Mouse (Mus musculus) neural tube, embryonic 13.5 days (tissue): ENCODE results near the gene Slc37a1. TPM values are rescaled to one million over a fixed set of nuclear protein-coding genes. Genes with fewer than 3 reads are reported as not detected.

Experiments
- ATAC-seq: fragments of 200-750 bp; cut with Nextera tagmentation; 2 replicates; pipeline ENCODE4 v1.8.0; 2017; ENCODE audit warnings: low read depth, mild to moderate bottlenecking, moderate TSS enrichment, moderate library complexity
- H3K27ac ChIP-seq: fragments of 300-500 bp; sonication (generic); replicated peaks from 2 replicates; pipeline ENCODE4 v1.5.1; 2015; ENCODE audit warnings: moderate library complexity, mild to moderate bottlenecking, inconsistent platforms
- H3K27me3 ChIP-seq: fragments of 300-500 bp; sonication (generic); 2 replicates; pipeline ENCODE4 v1.6.1; 2015; ENCODE audit warnings: mild to moderate bottlenecking, inconsistent platforms
- H3K36me3 ChIP-seq: fragments of 300-500 bp; sonication (generic); 2 replicates; pipeline ENCODE4 v1.6.1; 2015; ENCODE audit warnings: mild to moderate bottlenecking, inconsistent platforms
- H3K4me1 ChIP-seq: fragments of 300-500 bp; sonication (generic); replicated peaks from 2 replicates; pipeline ENCODE4 v1.6.1; 2015; ENCODE audit warnings: inconsistent platforms
- H3K4me2 ChIP-seq: fragments of 300-500 bp; sonication (generic); 2 replicates; pipeline ENCODE4 v1.6.1; 2015; ENCODE audit warnings: inconsistent platforms, mild to moderate bottlenecking, moderate library complexity
- H3K4me3 ChIP-seq: fragments of 300-500 bp; sonication (generic); 2 replicates; pipeline ENCODE4 v1.5.1; 2015; ENCODE audit warnings: mild to moderate bottlenecking, inconsistent platforms
- H3K9ac ChIP-seq: fragments of 300-500 bp; sonication (generic); 2 replicates; pipeline ENCODE4 v1.6.1; 2015; ENCODE audit warnings: moderate library complexity, mild to moderate bottlenecking, inconsistent platforms
- H3K9me3 ChIP-seq: fragments of 300-500 bp; sonication (generic); 2 replicates; pipeline ENCODE4 v1.6.1; 2016; ENCODE audit warnings: inconsistent platforms
- WGBS: fragments of 180-500 bp; shearing (Covaris S2); methylation state at CpG from one replicate; pipeline ENCODE4 v1.1.7; 2015; 5-methylcytosine and 5-hydroxymethylcytosine counted together
- polyA plus RNA-seq: library from polyadenylated mRNA; unstranded; fragments of >200 nt; fragmentation: Nextera tagmentation; extraction: Ambion mirVana; gene quantifications from 2 replicates; pipeline ENCODE4 v1.2.1, GENCODE M21; 2015

Gene Slc37a1
- polyA plus RNA-seq, 1 experiment from 2014 or later: 13.3 TPM

DNA sequence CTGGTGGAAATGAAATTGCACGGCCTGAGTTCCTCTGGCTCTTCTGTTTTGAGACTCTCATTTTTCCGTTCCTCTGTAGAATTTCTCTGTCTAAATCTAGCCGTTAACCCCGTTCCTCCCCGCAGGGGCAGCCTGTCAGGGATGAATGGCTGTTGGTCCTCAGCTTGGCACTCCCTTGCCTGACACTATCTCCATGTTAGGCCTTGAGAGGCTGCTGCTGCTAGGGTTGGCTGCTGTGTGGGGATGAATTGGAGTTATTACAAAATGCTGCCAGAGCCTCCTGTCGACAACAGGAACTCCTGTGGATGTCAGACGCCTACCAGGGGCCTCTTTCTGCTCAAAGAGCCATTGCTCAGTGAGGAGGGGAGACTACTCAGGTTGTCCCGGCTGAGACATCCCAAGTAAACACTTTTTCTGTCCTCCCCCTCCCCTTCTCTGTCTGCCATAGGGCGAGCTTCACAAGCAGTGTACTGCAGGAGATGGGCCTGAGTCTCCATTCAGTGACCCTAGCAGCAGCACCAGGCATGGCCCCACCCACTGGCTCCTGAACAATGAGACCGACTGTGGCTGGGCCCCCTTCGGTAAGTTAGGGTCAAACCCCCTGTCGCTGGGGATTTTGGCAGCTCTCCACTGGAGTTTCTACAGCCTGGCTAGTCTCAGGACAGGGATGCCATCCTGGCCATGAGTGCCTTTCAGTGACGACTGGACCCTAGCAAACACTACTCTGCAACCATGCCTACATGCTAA, 28.6 kb downstream of the Slc37a1 start:
- Histone ChIP-seq H3K9me3 (no peaks in the 10 kb centered on the region), H3K4me2 (no peak overlapping the region), H3K27ac (peak overlapping the region; percentile 24; the same call in 1 of the 2 replicates), H3K4me3 (no peak overlapping the region), H3K4me1 (peaks cover 25% of the 10 kb centered on the region), H3K27me3 (no peaks in the 10 kb centered on the region), H3K36me3 (peaks cover 26% of the 10 kb centered on the region), H3K9ac (peak overlapping the region; percentile 8; the same call in 1 of the 2 replicates)
- ATAC-seq: no peak
- WGBS: 22% methylated on average over 13 of the region's 13 CpGs

DNA sequence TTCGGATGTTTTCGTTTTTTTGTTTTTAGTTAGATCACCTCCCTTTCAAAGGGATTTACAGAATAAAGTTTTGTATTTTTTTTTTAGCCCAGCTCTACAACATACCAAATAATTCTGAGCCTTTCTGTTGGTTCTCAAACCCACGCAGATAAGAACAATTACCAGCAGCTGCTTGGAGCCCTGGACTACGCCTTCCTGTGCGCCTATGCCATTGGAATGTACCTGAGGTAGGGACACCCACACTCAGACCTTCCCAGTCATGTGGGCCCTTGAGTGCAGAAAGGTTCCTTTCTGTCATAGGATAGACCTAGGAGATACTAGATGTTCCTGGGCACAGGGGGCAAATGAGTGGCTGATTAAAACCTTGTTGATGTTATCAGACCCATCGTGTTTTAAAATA, 29.4 kb downstream of the Slc37a1 start:
- Histone ChIP-seq H3K9ac (no peak overlapping the region), H3K4me1 (peaks cover 25% of the 10 kb centered on the region), H3K9me3 (no peaks in the 10 kb centered on the region), H3K27ac (no peak overlapping the region), H3K27me3 (no peaks in the 10 kb centered on the region), H3K36me3 (peaks cover 26% of the 10 kb centered on the region), H3K4me2 (no peak overlapping the region), H3K4me3 (no peak overlapping the region)
- ATAC-seq: no peak
- WGBS: 83% methylated on average over 6 of the region's 6 CpGs

DNA sequence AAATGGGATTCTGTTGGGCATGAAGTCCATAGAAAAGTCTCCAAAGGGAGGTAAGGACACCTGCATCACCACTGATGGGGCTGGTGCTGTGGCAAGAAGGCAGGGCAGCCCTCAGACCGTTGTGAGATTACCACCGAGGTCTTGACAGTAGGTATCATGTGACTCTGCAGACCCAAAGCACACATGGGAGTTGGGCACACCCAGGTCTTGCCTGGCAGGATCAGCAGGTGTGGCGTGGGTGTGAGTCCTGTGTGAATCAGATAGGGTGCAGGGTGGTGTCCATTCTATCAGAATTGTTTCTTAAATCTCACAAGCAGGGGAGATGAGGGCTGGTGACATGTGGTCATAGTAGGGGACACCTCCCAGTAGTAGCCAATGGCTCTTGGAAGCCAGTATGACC, 30.4 kb downstream of the Slc37a1 start:
- Histone ChIP-seq H3K4me2 (no peak overlapping the region), H3K4me3 (no peak overlapping the region), H3K36me3 (peaks cover 26% of the 10 kb centered on the region), H3K27me3 (no peaks in the 10 kb centered on the region), H3K4me1 (peaks cover 25% of the 10 kb centered on the region), H3K27ac (no peak overlapping the region), H3K9me3 (no peaks in the 10 kb centered on the region), H3K9ac (no peak overlapping the region)
- no peak for ATAC-seq
- WGBS: 87% methylated on average over 3 of the region's 3 CpGs

DNA sequence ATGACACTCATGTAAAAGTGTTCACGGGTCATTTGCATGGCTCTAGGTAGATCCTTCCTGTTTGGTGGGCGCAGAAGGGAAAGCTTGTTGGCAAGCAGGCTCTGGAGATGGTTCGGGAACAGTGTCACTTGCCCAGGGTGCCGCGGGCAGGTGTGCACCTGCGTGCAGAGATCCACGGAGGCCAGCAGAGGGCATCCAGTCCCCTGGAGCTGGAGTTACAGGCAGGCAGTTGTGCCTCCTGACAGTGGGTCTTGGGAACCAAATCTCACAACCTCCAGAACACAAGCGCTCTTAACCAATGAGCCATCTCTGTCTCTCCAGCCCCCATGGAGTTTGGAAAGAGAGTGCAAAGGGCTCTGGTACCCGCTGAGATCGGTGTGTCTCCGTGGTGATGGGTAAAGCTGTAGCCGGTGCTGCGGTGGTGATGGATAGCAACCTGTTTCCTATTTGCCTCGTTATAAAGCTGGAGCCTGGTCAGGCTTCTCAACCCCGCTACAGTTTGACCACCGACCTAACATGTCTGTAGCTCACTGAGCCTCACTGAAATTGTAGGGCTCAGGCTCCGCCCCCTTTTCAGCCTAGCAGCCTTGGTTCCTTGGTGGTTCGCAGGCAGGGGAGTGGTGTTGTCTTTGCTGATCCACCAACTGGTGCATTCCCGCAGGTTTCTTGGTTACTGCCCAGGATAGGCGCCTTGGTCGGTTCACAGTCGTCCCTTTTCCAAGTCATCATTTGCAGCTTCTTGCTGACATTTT, 31.1 kb downstream of the Slc37a1 start:
- no peaks in the 10 kb centered on the region for H3K27me3 ChIP-seq
- no peak overlapping the region for H3K27ac ChIP-seq
- ATAC-seq: no peak
- no peak overlapping the region for H3K4me2 ChIP-seq
- 47% methylated on average over 22 of the region's 22 CpGs for WGBS
- no peaks in the 10 kb centered on the region for H3K9me3 ChIP-seq
- H3K4me1 ChIP-seq: peaks cover 20% of the 10 kb centered on the region
- no peak overlapping the region for H3K9ac ChIP-seq
- no peak overlapping the region for H3K4me3 ChIP-seq
- H3K36me3 ChIP-seq: peaks cover 26% of the 10 kb centered on the region

DNA sequence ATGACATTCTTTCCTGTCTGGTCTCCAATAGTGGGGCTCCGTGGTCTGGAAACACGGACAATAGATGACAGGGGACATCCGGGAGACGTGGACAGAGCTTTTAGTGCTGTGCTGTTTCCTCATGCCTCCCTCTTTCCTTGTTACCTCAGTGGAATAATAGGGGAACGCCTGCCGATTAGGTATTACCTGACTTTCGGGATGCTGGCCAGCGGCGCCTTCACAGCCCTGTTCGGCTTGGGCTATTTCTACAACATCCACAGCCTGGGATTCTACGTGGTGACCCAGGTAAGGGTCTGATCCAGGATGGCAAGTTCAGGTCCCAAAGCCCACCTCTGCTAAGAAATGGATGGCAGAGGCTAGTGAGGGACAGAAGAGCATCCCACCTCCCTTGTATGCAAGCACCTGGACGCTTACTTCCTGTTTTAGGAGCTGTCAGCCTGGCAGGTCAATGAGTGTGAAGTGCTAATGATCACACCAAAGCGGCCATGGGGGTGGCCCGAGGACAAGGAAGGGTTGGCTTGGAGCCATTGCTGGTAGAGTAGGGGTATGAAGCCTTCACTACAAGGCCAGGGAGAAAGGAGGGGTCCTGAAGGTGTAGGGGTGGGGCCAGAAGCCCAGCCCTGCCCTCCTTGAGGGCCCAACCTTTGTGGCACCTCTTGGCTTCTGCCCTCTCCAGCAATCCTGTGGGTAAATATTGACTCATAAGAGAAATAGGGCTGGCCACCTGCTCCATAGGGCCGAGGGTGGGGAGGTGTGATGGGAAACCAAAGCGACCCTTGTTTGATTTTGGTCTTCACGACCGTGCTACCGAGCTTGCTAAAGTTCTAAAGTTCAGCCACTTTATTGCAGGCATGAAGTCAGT, 32.5 kb downstream of the Slc37a1 start:
- Histone ChIP-seq H3K27me3 (no peaks in the 10 kb centered on the region), H3K36me3 (peaks cover 23% of the 10 kb centered on the region), H3K4me2 (no peak overlapping the region), H3K4me3 (no peak overlapping the region), H3K27ac (no peak overlapping the region), H3K4me1 (peaks cover 13% of the 10 kb centered on the region), H3K9me3 (no peaks in the 10 kb centered on the region), H3K9ac (no peak overlapping the region)
- 90% methylated on average over 19 of the region's 19 CpGs for WGBS
- ATAC-seq: no peak

DNA sequence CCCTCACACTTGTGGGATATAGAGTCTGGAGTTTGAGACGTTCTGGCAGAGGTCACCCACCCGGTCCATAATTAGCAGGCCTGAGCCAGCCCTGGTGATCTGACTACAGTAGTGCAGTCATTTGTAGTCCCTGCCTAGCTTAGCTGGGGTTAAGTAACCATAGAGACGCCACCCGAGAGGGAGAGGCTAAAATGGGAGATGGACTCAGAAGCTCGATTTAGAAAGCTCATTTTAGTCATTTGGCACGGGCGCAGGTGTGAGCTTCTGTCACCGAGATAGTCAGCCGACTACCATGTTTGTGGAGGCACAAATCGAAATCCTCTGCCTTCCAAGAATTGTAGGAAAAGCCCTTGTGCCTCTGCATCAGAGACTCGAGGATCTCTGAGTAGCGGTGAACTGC, 34.8 kb downstream of the Slc37a1 start:
- H3K4me3 ChIP-seq: no peak overlapping the region
- H3K9ac ChIP-seq: no peak overlapping the region
- H3K4me1 ChIP-seq: peaks cover 11% of the 10 kb centered on the region
- H3K4me2 ChIP-seq: no peak overlapping the region
- 76% methylated on average over 12 of the region's 12 CpGs for WGBS
- H3K9me3 ChIP-seq: no peaks in the 10 kb centered on the region
- no peak overlapping the region for H3K27ac ChIP-seq
- ATAC-seq: no peak
- peaks cover 15% of the 10 kb centered on the region for H3K36me3 ChIP-seq
- no peaks in the 10 kb centered on the region for H3K27me3 ChIP-seq

DNA sequence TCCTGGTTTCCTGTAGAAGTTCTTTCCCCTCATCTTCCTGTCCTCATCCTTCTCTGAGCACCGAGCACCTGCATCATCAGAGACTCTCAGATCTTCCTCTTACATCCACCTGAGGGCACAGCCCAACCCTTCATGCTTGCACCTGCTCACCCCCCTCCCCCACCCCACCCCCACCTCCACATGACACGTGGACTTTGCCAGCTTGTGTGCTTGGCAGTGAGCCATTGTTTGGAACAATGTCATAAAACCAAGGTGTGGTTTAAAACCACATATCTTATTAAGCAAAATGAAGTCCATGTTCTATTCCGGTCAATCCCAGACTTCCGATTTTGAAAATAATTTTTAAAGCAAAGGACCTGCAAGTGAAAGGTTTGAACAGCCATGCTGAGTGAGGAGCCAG, 35.9 kb downstream of the Slc37a1 start:
- Histone ChIP-seq H3K9ac (no peak overlapping the region), H3K9me3 (no peaks in the 10 kb centered on the region), H3K27ac (no peak overlapping the region), H3K27me3 (no peaks in the 10 kb centered on the region), H3K36me3 (peaks cover 5% of the 10 kb centered on the region; the same call in 1 of the 2 replicates), H3K4me1 (peaks cover 21% of the 10 kb centered on the region), H3K4me2 (no peak overlapping the region), H3K4me3 (no peak overlapping the region)
- WGBS: 87% methylated on average over 4 of the region's 4 CpGs
- ATAC-seq: no peak

DNA sequence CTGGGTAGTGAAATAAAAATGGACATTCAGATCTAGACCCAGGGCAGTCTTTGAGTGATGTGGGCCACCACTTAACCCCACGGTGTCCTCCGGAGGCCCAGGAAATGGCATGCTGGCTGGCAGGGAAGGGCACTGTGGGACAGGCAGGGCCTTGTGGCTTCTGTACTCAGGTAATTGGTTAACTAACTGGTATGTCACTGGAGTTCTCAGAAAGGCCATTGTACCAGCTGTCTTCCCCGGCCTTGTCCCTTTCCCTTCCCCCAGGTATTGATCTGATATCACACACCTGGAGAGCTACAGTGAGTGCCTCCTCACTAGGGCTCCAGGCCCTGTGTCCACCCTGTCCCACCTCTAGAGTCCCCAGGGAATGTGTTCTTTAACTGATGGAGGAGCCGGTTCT, 36.8 kb downstream of the Slc37a1 start:
- no peak overlapping the region for H3K9ac ChIP-seq
- WGBS: 95% methylated on average over 4 of the region's 4 CpGs
- ATAC-seq: no peak
- H3K9me3 ChIP-seq: no peaks in the 10 kb centered on the region
- H3K27ac ChIP-seq: no peak overlapping the region
- peaks cover 23% of the 10 kb centered on the region for H3K4me1 ChIP-seq
- peaks cover 4% of the 10 kb centered on the region; the same call in 1 of the 2 replicates for H3K36me3 ChIP-seq
- H3K27me3 ChIP-seq: no peaks in the 10 kb centered on the region
- H3K4me2 ChIP-seq: no peak overlapping the region
- H3K4me3 ChIP-seq: no peak overlapping the region

DNA sequence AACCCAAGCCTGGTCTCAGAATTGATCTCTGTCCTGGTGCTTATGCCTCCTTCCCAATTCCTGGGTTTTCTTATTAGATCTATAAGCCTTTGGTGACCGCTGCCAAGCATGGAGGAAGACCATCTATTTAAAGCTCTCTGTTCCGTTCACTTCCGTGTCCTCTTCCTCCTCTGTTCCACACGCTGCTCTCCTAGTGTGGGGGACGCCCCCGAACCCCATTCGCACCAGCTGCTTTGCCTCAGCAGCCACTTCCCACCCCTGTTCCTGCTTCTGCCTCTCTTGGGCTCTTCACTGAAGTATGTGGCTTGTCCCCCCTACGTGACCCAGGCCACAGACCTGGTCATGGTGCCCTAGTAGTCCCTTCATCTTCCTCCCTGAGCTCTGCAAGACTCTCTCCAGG, 37.6 kb downstream of the Slc37a1 start:
- Histone ChIP-seq H3K9ac (no peak overlapping the region), H3K27me3 (no peaks in the 10 kb centered on the region), H3K4me1 (peaks cover 23% of the 10 kb centered on the region), H3K27ac (no peak overlapping the region), H3K4me3 (no peak overlapping the region), H3K4me2 (no peak overlapping the region), H3K36me3 (peaks cover 1% of the 10 kb centered on the region; the same call in 1 of the 2 replicates), H3K9me3 (no peaks in the 10 kb centered on the region)
- 94% methylated on average over 8 of the region's 8 CpGs for WGBS
- no peak for ATAC-seq

DNA sequence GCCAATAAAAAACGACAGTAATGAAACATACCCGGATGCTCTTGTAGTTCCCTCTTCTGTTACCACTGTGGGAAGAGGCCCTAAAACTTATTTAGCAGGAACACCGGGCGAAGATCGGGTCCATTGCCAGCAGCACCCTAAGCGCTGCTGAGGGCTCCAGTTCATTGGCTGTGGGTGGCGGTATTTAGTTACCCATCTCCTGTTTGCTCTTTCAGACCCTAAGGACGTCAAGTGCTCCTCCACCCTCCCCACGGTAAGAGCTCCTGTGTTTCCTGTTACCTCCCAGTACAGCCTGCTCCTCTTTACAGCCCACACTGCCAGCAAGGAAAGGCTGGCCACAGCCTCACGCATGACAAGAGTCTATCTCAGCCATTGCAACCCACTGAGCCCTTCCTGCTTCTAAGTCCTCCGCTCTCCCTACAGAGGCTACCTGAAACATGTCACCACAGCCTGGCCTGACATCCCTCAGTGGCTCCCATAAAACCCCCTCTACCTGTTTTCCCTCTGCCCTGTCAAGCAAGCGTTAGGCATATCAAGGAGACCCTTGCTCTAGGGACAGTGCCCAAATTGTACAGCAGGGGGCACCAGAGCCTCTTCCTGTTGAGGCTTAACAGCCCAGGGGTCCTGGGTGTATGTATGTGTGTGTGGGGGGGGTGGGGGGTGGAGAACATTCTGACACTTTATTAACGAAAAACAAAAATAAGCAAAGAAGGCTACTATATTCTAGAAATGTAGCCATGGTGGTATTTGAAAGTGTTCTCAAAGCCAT, 39.0 kb downstream of the Slc37a1 start:
- Histone ChIP-seq H3K36me3 (no peaks in the 10 kb centered on the region; the same call in 1 of the 2 replicates), H3K4me3 (no peak overlapping the region), H3K9ac (no peak overlapping the region), H3K9me3 (no peaks in the 10 kb centered on the region), H3K27me3 (no peaks in the 10 kb centered on the region), H3K27ac (peak overlapping the region; percentile 42; the same call in 1 of the 2 replicates), H3K4me2 (no peak overlapping the region), H3K4me1 (peaks cover 23% of the 10 kb centered on the region)
- WGBS: 71% methylated on average over 13 of the region's 13 CpGs
- ATAC-seq: no peak

DNA sequence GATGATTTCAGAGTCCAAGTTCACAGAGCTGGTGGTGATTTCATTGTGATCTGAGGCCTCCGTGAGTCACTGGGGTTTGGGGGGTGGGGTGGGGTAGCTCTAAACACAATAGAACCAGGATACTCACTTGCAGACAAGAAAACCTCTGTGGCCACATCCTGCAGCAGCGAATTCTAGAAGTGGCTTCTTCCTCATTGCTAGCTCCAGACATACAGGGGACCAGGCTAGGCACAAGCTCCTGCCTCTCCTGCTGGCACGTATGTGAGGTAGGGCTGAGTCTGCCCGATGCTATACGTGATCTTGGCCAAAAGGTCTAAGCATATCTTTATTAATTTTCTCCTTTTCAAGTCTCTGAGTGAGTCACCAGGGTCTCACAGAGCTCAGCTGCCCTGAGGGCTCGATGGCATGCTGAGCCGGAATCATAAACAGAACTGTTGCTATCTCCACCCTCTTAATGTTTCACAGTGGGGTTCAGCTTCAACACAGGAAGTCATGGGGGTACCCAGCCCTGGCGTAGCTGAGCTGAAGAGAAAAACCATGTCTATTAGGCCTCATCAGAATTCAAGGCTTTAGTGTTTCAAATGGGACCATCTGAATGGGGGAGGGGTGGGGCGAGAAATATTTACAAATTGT, 39.7 kb downstream of the Slc37a1 start:
- H3K4me3 ChIP-seq: no peak overlapping the region
- no peaks in the 10 kb centered on the region for H3K9me3 ChIP-seq
- ATAC-seq: no peak
- peaks cover 23% of the 10 kb centered on the region for H3K4me1 ChIP-seq
- no peaks in the 10 kb centered on the region for H3K27me3 ChIP-seq
- no peak overlapping the region for H3K9ac ChIP-seq
- peak overlapping the region; percentile 42; the same call in 1 of the 2 replicates for H3K27ac ChIP-seq
- 28% methylated on average over 9 of the region's 9 CpGs for WGBS
- no peak overlapping the region for H3K4me2 ChIP-seq
- H3K36me3 ChIP-seq: no peaks in the 10 kb centered on the region; the same call in 1 of the 2 replicates
